Mouse (Mus musculus) right cerebral cortex, postnatal 14 days (tissue): ENCODE results near the gene Sstr3.

Experiments used
- DNase-seq: peaks from one replicate; pipeline ENCODE4 v3.0.0; 2022

Sstr3 gene

DNA sequence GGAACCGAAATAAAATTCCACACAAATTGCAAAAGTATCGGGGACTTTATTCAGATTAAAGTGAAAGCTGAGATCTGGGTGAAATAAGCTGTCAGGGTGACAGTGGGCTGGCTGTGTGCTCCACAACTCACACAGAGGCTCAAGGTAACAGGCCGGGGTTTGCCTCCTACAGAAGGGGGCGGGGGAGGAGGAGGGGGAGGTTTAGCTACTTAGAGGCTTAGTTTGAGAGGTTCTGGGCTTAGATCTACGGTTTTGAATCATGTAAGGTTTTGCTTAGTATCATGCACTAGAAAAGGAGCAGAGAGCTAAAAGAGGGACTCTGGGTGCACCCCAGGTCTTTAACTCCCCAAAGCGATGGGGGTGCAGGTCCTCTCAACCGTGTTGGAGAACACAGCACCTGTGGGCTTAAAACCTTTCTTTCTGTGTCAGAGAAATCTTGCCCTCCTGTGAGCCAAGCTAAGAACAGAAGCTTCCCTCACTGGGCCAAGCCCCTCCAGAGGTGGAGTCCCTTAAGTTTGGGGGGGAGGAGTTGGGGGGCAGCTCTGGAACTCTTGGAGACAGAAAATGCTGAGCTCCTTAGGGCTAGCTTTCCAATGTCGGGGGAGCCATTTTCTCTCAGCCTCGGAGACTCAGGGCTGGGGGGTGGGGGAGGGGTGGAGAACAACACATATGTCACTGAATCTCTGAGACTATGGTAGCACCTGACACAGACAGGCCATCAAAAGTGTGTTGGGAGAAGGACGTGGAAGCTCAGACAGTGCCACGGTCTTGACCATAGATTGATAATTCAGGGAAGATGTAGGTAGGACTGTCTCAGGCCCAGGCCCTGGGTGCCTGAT, 14.9 kb upstream of the Sstr3 start:
- DNase-seq: no peak

DNA sequence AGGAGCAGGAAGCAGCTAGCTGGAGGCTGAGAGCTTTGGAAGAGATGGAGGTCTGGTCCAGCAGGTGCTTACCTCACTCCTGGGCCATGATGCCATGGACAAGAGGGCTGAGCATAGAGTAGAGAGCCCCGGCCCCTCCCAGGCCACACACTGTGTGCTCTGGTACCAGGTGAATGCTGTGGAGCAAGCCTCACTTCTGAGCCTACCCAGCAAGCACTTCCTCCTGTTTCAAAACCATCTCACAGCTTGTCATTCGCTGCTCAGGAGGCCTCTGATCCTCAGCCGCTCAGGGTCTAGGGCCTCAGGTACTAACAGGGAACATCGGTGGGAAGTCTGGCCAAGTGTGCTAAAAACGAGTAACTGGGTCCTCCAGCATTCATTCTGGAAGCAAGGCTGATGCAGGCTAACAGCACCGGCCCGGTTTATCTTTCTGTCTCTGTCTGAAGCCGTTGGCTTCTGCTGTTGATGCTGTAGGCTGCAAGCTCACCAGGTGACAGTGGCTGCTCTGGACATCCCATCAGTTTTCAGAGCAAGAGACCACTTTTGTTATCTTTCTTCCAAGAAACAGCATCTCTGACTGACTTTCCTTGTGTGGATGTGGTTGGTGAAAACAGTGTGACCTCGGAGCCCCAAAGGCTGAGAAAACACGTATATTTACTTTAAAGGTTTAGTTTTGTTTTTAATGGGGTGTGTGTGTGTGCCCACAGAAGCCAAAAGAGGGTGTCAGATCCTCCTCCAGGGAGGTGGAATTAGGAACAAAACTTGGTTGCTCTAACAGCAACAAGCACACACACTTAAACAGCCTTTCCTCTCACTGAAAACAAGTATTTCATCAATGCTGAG, 13.4 kb upstream of the Sstr3 start:
- no peak for DNase-seq

DNA sequence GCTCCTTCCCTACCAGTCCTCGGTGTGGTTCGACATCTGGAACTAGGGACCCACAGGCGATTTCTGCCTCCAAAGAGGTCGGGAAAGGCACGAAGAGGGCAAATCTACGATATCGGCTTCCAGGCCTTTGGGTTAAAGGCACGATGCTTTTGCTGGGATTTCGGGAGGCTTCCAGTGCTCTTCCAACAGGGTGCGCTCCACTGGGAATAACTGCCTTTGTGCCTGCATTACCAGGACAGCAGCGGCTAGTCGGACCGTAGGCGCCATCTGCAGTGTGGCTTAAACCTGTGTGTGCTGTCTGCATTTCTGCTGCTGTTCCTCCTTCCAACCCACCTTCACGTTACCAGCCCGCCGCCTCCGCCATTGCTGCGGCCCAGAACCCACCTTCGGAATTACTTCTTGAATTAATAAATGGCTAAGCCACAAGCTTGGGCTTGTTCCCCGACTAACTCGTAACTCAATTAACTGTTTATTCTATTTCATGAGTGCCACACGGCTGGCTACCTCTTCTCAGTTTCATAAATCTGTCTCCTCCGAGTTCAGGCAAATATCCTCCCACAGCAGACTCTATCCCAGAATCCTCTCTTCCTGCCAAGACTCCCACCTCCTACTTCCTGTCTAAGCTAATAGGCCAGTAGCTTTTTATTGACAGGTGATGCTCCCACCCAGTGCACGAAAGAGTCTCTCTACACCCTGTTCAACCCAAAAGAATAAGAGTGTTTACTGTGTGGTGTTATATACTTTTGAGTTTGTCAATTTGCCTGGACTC, 10.2 kb upstream of the Sstr3 start:
- no peak for DNase-seq

DNA sequence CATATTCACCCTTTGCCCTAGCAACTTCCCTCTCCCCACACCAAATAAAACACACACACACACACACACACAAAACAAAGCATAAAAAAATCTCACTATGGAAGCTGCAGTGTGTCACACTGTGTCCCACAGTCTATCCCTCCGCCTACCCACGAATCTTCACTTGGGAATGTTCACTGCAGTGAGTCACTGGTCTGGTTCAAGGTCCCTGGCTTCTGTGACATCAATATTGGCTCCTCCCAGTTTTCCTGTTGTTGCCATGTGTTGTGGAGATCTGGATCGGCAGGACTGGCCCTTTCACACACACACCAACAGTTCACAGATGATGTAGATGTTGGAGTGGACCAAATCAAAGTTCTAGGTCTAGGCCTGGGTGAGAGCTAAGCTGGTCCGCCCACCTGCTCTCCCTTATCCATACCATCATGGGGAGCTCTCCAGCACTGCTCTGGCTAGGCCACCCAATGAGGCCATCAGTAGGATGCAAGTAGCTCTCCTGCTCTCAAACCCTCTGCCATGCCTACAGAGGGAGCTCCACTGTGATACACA, 4.8 kb upstream of the Sstr3 start:
- DNase-seq: no peak

DNA sequence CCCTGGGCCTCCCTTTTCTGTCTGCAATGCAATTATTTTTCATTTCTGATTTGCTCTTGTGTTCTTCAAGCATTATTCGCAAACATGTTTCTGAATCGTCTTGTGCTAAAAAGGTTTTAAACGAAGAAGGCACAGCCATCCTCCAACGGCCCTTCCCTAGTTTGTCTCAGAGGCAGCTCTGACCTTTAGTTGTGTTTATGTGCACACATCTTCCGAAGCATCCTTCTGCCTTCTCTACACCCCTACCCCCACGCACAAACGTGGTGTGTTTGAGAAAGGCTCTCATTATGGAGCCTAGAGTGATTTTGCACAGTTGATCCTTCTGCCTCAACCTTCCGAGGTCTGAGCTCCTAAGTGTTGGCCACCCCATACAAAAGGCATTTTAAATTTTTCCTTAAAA, 4.2 kb upstream of the Sstr3 start:
- no peak for DNase-seq

DNA sequence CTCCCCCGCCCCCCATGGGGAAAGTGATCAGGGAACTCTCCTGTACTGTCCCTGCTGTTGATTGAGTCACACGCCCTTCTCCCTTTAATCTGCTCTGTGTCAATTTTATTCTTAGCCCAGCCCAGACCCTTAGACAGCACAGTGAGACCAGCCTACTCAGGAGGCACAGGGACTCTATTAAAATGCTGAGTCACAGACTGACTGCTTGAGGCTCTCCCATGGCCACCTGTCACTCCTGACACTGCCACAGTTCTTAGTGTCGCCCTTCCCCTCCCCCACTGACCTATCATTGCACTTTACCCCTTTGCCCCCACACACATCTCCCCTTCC, 3.8 kb upstream of the Sstr3 start:
- DNase-seq: no peak

DNA sequence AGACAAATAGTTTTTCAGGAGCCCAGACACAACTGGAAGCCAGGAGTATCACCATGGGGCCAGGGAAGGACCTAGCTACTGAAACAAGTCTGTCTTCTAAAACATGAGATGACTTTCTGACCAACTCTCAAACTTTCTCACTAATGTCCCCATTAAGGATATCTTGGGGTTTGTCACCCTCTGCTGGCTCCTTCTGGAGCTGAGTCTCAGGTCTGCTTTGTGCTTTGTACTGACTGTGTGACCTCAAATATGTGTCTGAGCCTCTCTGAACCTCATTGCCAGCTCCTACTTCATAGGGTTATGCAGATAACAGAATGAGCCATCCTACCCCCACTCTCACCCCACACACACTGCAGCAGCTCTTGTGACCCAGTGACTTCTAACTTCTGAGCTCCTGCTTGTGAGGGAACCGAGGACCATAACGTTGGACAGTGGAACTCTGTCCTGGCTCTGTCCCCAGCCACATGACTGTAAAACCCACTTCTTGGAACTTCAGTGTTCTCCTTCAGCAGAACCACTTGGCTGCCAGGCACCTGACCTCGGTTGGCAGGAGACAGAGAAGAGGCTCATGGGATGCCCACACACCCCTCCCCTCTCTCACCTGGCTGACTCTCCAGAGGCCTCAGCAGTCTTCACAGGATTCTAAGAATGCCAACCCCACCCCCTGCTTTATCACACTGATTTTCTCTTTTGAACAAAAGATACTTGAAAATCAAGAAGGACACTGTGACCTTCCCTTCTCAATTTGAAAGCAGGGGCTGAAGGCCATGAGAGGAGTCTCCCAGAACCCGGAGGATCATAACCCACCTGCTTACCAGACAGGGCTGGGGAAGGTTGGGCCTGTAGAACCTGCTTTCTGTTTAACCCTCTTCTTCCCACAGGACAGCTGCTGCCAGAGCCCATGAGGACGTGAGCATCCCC, 3.2 kb upstream of the Sstr3 start:
- DNase-seq: no peak

DNA sequence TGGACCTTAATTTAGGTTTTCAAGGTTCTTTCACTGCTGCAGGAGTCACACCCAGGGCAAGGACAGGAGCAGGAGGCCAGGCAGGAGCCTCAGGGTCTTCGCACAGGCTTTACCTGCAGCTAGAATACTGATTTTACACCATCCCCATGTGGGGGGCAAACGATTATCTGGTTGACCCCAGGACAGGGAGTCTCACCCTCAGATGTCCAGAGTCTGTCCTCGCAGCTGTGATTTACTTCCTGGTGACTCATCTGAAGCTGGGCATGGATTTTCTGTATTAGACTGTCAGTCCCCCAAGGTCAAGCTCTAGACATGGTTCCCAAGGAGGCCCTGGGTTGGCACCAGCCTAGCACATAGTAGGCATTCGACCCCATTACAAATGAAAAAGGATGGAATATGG, 1.6 kb upstream of the Sstr3 start:
- DNase-seq: no peak

DNA sequence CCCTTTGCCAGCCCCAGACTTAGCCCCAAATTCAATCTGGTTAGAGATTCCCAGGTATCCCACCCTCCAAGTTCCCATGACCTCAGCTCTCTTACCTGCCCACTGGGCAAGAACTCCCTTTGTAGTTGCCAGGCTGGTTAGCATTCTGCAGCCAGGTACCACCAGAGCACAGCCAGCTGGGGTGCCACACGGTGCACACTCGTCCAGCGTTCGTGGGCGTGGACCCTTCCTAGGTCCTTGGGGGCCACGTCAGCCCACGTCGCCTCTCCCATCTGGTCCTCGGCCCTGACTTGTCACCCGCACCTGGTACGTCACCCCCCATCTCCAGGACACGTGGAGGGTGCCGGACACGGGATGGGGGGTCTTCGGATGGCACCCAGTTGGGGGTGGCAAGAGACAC, 444 bp downstream of the Sstr3 start:
- no peak for DNase-seq

DNA sequence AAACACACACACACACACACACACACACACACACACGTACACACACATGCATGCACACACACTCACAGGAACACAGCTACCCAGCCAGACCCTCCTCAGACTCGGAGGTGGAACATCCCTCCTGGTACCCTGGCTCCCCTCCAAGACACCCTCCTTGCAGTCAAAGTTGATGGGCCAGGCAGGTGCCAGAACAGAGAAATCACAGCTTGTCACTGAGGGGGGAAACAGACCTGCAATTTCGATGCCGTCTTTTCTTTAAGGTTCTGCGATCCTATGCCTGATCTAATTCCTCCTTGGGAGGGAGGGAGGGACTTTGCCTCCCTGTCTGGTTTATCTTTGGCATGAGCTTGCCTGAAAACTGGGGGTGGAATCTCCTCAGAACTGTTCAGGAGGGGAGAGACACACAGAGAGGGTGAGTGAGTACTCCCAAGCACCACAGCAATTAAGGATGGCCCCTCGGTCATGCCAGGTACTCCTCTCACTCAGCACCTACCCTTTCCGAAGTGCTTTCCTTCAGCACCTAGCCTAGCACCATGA, 1.6 kb downstream of the Sstr3 start:
- DNase-seq: peak; percentile 44

DNA sequence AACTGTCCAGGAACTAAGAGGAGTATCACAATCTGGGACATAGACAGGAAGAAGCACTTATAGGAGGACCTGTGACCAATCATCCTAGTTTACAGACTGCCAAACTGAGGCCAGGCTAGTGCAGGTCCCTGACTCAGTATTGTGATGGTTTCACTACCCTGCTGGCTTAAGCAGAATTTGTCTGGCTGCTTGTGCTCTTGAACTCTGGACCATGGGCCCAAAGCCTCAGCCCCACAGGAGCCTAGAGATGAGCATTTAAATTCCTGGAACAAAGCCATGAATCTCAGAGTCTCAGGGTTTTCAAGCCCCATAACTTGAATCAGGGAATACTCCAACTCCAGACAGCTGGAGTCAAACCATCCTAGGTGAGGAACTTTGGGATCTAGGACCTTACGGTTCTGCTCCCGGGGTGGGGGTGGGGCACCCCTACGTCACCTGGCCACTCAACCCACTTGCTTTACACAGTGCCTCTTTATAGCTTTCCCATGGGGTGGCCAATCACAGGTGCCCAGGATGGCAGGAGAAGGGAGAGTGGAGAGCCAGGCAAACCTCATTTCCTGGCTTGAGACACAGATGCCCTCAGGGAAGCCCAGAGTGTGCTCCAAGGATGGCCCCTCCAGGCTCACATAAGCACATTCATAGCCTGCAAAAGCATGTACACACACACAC, 2.3 kb downstream of the Sstr3 start:
- no peak for DNase-seq

DNA sequence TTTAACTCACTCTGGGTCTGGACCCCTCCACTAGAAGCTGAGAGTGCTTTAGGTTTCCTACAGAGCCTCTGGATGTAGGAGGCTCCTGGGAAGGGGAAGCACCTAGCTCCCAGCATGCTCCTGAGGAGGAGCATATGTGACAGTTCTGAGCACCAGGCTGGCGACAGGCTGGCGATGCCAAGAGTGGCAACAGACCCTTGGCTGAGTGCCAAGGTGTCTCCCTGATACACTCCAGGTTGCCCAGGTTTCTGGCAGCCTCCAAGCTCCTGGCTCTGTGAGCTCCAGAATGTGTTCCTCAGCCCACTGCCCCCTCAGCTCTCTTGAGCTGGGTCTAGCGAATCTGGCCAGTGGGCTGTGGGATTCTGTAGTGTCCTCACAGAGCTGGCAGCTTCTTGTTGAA, 2.9 kb downstream of the Sstr3 start:
- DNase-seq: no peak

DNA sequence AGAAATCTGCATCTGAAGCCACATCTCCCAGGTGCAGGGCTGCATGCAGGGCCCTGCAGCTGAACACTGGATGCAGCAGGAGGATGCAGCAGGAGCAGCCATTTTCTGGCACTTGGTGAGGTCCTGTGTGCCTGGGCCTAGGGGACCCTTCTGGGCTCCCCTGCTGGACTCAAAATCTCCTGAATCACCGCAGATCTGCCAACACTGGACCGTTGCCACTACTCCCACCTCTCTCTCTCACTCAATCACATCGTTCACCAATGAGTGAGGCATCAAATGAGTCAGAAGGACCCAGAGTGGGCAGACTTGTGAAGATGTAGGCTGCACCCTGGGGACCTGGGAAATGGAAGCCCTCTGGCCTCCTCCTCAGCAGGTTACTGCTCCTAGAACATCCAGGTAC, 3.4 kb downstream of the Sstr3 start:
- no peak for DNase-seq

DNA sequence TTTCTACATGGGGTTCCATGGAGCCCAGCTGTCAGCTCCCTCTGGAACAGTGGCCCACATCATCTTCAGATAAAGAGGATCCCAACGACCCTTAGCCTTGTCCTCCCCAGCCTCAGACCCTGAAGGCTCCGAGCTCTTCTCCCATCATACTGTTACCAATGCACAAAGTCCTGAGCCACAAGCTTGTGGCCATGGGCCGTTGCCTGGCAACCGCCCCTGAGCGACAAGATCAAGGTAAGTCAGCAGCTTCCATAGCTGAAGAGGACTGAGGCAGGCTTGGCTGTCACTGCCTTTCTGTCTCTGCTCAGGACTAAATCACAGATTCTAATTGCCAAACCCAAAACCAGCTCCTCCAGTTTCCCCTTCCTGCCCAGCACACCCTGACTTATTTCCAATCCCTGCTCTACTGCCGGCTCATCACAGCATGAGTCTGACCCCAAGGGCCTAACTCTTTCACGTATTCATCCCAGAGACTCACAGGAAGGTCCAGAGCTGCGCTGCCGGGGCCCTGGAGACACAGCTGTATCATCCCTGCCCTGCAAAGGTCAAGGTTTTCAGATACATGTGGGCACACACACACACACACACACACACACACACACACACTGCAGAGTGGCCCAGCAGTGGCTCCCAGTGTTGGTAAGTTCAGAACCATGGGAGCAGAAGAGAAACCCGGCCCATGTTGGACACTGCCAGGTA, 8.6 kb downstream of the Sstr3 start:
- no peak for DNase-seq

DNA sequence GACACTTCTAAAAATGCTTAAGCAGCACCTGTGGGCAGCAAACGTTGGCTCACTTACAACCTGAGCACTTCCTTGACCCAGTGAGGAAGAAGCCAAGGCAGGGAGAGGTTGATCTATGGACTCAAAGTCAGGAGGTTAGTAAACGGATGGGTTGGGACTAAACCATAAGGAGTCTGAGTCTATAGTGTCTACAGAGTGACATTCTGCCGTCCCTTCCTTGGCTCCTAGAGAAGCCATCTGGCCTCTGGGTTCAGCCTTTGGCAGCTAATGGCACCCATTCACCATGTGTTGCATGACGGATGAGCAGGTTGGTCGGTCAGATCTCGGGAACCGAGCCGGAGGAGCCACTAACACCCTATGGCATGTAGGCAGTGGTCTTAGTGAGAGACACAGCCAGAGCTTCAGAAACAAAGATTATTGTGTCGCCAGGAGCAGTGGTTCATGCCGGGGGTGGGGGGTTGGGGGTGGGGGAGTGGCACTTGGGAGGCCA, 11.1 kb downstream of the Sstr3 start:
- DNase-seq: no peak

DNA sequence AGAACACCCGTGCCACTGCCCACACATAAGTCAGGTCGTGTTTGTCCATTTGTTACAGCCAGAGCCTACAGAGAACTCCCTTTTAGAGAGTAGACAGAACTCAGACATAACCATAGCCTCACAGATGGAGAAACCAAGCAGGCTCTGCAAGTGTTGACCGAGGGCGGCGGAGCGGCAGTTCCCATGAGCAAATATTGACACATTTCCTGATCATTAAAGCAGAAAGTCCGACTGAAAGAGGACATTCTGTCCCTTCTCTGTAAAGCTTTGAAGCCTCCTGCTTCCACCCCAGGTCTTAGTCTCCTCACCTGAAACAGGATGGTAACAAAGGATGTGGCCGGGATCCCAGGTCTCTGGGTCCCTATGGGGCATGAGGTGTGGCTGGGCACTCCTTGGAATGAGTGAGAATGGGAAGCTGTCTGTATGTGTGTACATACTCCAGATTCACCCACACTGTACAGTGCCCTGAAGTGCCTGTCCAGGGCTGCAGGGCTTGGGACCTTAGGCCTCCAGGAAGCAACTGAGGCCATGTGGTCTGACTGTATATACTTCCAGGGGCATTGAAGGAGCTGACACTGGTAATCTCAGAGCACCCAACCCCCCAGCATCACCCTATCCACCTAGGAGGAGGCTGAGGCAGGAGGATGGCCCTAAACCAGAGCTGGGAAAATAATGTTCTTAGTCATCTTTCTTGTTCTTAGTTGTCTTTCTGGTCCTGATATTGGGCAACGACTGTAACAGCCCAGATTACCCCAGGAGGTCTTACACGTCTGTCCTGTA, 11.7 kb downstream of the Sstr3 start:
- DNase-seq: no peak

DNA sequence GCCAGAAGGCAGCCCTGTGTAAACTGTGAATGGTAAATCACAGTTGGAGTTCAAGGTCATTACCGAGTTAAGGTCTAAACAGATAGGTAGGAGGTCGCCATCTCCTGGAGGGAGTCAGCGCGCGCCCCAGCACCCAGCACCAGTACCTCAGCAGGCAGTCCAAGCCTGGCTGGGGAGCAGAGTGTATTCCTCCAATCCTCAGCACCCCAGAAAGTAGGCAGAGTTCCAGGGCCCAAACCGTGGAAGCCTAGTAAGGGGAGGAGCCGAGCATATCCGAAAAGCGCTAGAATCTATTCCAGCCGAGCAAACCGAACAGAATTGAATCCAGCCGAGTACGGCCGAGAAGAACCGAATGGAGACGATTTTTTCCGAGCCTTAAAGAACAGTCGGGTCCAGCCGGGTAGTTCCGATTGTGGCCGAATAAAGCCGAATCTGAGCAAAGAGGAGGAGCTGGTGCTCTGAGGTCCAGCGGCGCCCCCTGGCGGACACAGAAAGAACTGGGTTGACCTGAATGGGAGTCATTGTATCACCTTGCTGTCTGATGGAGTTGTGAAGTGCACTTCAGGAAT, 12.5 kb downstream of the Sstr3 start:
- DNase-seq: peak; percentile 100

DNA sequence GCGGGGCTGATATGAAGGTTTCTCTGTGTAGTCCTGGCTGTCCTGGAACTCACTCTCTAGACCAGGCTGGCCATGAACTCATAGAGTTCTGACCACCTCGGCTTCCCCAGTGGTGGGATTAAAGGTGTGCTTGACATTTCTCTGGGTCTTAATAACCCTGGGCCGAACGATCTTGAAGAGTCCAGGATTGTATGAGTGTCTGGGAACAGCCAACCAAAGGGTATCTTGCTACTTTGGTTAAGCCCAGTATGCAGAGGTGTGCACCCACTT, 13.1 kb downstream of the Sstr3 start:
- DNase-seq: no peak

DNA sequence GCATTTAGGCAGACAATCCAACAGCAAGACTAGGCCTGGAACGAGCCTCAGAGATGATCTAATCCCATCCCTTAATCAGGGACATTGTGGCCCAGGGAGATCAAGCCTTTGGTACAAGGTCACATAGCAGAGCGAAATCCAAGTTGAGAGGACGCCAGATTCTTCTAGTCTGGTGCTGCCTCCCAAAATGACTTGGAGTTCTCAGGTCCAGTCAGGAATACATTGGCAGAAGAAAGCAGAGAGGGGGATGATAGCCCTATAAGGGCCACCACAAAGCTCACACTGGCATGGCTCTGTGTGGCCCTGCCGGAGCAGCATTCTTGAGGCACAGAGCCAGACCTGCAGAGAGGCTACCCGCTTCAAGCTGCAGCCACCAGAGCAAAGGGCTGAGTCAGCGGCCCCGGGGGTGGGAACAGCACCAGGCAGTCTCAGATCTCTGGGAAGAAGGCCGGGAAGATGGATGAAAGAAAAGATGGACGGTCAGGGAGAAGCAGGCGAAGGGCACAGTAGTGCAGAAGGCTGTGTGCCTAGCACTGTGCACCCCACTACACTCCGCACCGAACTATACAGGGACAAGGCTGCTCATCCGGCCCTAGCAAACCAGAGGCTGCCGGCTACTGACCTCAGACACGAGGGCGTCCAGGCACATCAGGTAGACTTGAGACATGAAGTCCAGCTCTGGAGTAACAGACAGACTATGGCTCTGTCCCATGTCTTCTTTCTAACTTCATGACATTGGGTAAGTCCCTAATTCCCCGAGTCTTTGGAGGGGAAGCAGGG, 13.6 kb downstream of the Sstr3 start, which contains the start of gene C1qtnf6:
C1qtnf6 (minus strand) TSS at position 746 of the 780 bp plus-strand sequence.
- no peak for DNase-seq
